Mouse (Mus musculus) cerebellum, adult 2 months (tissue): Measurements from ENCODE around the gene Mpp4.

Experiments
- CTCF ChIP-seq: fragments of 200-500 bp; IDR thresholded peaks from 2 replicates; pipeline ENCODE4 v1.5.1; 2011; ENCODE audit warnings: low read depth, mild to moderate bottlenecking, control low read depth, low read length, moderate library complexity, borderline replicate concordance; ENCODE audit not compliant: insufficient read depth
- POLR2A ChIP-seq: fragments of 200-500 bp; IDR thresholded peaks from 2 replicates; pipeline ENCODE4 v1.6.1; 2011; ENCODE audit warnings: low read length, control low read depth, borderline replicate concordance; ENCODE audit not compliant: insufficient read depth

DNA sequence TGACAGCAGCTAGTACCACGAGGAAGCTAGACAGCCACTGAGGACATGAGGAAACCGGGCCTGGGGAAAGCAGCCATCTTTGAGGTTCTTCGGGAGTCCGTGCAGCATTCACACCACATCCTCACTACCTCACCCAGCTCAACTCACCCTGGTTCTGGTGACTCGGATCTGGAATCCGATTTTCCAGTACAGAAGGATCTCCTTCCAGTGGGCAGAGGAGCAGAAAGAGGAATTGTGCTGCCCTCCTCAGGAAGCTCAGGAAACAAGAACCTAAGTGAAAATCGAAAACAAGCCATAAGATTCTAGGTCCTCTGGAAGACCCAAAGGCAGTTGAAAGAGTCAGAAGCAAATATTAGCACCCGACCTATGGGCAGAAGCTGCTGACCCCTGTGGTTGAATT, 7.1 kb upstream of the Mpp4 start:
- TF ChIP-seq POLR2A = no peak
- TF ChIP-seq CTCF = no peak
